Mouse (Mus musculus): ENCODE measurements around the gene Cyb5d2. TPM values are rescaled to one million over a fixed set of nuclear protein-coding genes. Genes with fewer than 3 reads are reported as not detected.

Gene Cyb5d2
- 20.1 and 22.5 TPM in 2 replicates for polyA plus RNA-seq (2021; fragmentation: Nextera tagmentation)
- long read RNA-seq, experiment 1, transcript Cyb5d2-201 (4 exons, 2,393 nt) = major isoform, 22 of 34 reads
- long read RNA-seq, experiment 1, partial matches to known transcripts = 3 of 34 reads
- long read RNA-seq, experiment 1, other reads (novel, unspliced or antisense) = 6 of 34 reads
- long read RNA-seq, experiment 2, transcript Cyb5d2-203 (4 exons, 2,158 nt) = minor isoform, 14 of 101 reads
- long read RNA-seq, experiment 2, transcript Cyb5d2-201 (4 exons, 2,393 nt) = major isoform, 76 of 101 reads
- long read RNA-seq, experiment 2, partial matches to known transcripts = 2 of 101 reads
- long read RNA-seq, experiment 2, other reads (novel, unspliced or antisense) = 9 of 101 reads

DNA sequence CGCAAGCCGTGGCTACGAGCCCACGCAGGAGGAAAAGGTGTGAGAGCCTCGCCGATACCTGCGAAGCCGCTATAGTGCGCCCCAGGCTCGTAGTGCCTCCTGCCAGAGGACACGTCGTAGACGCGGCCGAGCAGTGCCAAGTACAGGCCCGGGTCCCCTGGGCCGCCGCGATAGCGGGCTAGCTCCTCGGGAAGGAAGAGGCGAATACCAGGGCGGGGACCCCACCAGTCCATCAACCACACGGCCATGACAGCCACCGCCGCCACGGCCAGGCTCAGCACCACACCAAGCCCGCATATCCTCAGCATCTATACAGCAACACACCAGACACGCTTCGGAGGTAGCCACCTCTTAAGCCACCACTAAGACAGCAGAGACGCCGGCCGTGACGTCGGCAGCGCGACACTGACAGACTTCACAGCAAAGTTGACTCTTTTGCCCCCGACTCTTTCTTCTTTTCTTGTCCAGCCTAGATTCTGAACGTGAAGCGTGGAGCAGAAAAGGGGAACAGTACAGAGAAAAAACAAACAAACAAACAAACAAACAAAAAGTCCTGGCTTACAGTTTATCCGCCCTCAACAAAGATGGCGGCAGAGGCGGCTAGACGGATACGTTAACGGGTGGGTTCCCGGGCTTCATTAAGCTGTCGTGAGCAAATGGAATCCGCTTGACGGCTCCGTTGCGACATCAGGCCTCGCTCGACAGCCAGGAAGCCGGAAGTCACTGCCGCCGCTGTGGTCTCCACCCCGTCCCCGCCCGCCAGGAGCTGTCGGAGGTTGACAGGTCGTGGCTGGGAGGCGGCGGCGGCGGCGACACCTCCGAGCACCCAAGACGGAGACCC, at the start of gene Cyb5d2, which contains the start of gene Zzef1:
Gene Cyb5d2, minus strand, starts transcription at position 688 of the 841 bp plus-strand sequence.
Gene Zzef1, plus strand, starts transcription at position 772 of the 841 bp plus-strand sequence.

Other genes with a start within 250 kb of the Cyb5d2 start
- gene Spns3, start 245.6 kb downstream of the Cyb5d2 start, polyA plus RNA-seq (2021; fragmentation: Nextera tagmentation) = 0.24 and 0.30 TPM in 2 replicates
- gene Ube2g1, start 188.9 kb downstream of the Cyb5d2 start, polyA plus RNA-seq (2021; fragmentation: Nextera tagmentation) = 17.5 and 18.2 TPM in 2 replicates
- 11.3 and 11.8 TPM in 2 replicates for gene Ankfy1, start 106.1 kb downstream of the Cyb5d2 start, polyA plus RNA-seq (2021; fragmentation: Nextera tagmentation)
- 5.8 and 5.9 TPM in 2 replicates for gene Zzef1, start 84 bp upstream of the Cyb5d2 start, polyA plus RNA-seq (2021; fragmentation: Nextera tagmentation)
- 1.9 and 2.2 TPM in 2 replicates for gene Atp2a3, start 165.0 kb upstream of the Cyb5d2 start, polyA plus RNA-seq (2021; fragmentation: Nextera tagmentation)
- gene P2rx1, start 203.0 kb upstream of the Cyb5d2 start, polyA plus RNA-seq (2021; fragmentation: Nextera tagmentation) = 0.21 and 0.43 TPM in 2 replicates
- 87.2 and 98.0 TPM in 2 replicates for gene Camkk1, start 222.9 kb upstream of the Cyb5d2 start, polyA plus RNA-seq (2021; fragmentation: Nextera tagmentation)

Data from layer of hippocampus, adult 6 months (tissue).